Mouse (Mus musculus) layer of hippocampus, adult 2 months (tissue): Measurements from ENCODE around the gene Slc39a12. TPM values are rescaled to one million over a fixed set of nuclear protein-coding genes. Genes with fewer than 3 reads are reported as not detected.

Experiments used
- DNase-seq, 2 experiments: peaks; one replicate each; pipeline ENCODE4 v3.0.0; 2022; ENCODE audit warnings: low spot score in 2 of 2
- H3K27ac ChIP-seq: fragments of 200-600 bp; 2 replicates; pipeline ENCODE4 v1.8.1; 2022
- H3K4me3 ChIP-seq: fragments of 200-600 bp; 2 replicates; pipeline ENCODE4 v1.8.1; 2022; ENCODE audit warnings: mild to moderate bottlenecking
- CTCF ChIP-seq: fragments of 200-600 bp; conservative IDR thresholded peaks from 2 replicates; pipeline ENCODE4 v1.8.1; 2022; ENCODE audit warnings: antibody characterized with exemption, mild to moderate bottlenecking, moderate library complexity
- total RNA-seq, 2 experiments: library from RNA; stranded (reverse); gene quantifications; 2 replicates each; pipeline ENCODE4 v1.2.3; 2021

Gene Slc39a12
- total RNA-seq, 2 experiments from 2014 or later = 36.4 to 38.8 TPM

DNA sequence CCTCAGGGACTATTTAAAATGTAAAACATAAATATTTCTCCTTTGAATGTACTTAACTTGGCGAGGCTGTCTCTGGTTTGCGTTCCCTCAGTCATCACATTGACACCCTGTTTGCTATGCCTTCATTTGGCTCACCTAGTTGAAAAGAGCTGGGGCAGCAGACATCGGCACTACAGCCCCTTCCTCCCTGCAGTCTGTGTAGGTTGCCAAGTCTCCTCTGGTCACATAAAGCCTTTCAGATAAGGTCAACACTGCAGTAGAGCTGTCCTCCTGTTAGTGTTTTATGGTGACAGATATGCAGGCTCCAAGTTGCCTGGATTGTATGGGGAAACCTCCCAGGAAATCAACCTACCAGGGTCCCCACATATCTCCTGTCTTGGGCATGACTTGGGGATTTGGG lies 114.4 kb downstream of the Slc39a12 start:
- no peak for TF ChIP-seq CTCF
- Histone ChIP-seq H3K4me3 (no peak overlapping the region), H3K27ac (no peak overlapping the region)
- no peak for DNase-seq

DNA sequence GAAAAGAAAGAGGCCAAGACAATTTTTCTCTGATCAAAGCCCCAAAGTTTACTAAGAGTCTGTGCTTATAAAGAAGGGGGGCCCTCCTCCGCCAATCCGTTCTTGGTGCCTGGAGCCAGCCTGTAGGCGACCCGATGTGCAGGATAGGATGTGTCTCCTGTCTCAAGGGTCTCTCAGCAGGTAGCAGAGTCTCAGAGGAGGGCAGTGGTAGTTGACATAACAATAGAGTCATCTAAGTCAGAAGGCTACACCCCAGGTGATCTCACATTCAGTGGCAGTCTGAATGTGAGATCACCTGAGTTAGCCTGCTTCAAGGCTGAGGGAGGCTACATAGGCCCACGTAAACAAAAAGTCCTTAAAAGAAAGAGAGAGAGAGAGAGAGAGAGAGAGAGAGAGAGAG lies 130.1 kb downstream of the Slc39a12 start:
- TF ChIP-seq CTCF = no peak
- H3K27ac ChIP-seq = no peak overlapping the region
- no peak for DNase-seq
- no peak overlapping the region for H3K4me3 ChIP-seq

DNA sequence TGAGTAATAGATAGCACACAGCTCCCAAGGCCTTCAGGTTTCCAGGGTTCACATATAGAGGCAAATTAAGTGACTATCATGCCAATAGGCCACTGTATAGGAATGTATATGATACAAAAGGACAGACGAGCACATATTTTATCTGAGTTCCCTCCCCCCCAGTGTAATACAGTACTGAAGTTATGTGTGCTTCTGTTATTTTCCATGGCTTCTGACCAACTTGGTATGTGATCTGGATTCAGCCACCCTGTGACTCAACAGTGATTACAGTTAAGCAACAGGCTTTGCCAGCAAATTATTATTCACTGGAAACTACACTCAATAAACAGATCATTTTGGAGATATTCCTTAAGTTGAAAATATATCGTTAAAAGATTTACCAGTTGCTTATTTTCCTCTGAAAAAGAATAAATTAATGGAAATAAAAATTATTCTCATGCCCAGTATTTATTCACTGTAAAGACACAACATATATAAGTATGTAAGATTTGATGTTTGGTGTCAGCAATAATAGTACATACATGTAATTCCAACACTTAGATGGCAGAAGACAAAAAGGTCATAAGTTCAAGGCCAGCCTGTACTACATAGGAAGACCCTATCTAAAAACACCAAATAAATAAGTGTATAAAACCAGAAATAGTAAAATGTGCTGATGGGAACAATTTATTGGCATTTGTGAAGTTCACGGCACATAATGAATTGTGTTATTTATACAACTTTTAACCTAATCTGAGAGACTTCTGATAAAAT lies 146.4 kb downstream of the Slc39a12 start:
- Histone ChIP-seq H3K27ac (peak overlapping the region; percentile 76), H3K4me3 (no peak overlapping the region)
- no peak for TF ChIP-seq CTCF
- no peak for DNase-seq

DNA sequence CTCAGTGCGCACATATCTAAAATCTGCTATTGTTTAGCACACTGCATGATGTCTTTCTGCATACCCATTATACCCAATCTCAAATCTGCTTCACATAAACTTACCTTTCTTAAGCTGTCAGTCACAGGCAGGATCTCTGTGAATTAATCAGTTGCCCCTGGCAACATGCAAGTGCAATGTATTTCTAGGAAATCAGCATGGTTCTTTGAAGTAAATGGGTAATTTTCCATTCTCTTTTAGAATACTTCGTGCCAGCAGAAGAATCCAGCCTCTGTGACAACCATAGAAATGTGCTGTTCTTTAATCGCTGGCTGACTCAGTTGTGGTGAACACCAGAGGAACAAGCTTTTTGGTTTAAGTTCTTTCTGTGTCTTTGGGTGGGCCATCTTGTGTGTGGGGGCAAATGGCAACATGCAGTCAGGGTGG lies 147.1 kb downstream of the Slc39a12 start:
- Histone ChIP-seq H3K4me3 (no peak overlapping the region), H3K27ac (peak overlapping the region; percentile 76)
- TF ChIP-seq CTCF = no peak
- DNase-seq = peak; percentile 11 to 53

DNA sequence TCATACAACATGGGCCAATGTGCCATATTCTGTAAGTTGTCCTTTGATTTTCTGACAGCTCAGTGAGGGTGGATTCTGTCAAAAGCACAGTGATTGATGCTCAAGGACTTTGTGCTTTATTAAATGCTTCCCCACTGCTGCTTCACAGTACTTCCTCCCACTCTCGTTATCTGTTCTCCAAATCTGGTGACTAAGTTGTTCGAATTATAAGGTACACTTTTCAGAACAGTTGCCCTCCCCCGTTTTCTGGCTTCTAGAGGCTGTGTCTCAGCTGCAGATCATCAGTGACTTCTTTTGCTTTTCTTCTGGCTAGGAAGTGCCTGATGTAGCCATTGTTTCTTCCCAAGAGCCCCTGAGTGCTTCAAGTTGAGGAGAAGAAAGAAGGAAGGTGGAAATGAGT lies 149.7 kb downstream of the Slc39a12 start:
- peak; percentile 41 to 82 for DNase-seq
- TF ChIP-seq CTCF = no peak
- H3K27ac ChIP-seq = peak overlapping the region; percentile 68
- H3K4me3 ChIP-seq = no peak overlapping the region

DNA sequence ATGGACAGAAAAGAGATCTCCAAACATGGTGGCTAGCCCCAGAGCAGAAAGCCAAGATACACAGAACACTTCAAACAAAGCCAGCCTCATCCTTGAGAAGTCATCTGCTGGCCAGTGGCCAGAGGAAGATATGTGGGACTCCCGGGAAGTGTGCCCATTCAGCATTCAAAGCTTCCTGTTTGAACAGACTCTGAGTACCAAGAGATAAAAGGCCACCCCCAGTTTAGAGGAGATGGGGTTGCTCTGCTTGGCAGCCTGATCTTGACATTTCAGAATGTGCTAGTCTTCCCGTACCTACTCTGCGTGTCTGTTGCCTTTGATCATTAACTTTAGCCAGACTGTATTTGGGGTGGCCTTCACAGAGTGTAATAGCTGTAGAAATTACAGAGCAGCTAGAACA lies 155.2 kb downstream of the Slc39a12 start:
- no peak overlapping the region for H3K27ac ChIP-seq
- H3K4me3 ChIP-seq = no peak overlapping the region
- no peak for DNase-seq
- no peak for TF ChIP-seq CTCF

DNA sequence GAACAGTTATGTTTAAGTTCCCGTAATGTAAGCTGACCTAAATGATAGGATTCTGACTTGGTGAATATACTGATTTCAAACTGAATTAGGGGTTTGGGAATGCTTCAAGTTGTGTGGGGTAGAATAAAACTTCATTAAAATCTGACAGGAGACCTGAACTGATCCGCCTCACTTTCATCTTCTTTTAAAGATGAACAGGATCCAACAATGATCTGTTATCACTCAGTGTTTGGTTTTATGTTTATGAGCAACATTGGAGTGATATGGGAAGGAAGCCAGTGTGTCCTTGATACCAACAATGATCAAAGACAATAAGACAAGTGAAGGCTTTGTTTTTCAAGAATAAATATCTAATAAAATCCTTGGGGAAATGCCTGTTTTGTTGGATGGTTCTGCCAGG lies 155.7 kb downstream of the Slc39a12 start:
- DNase-seq = no peak
- no peak for TF ChIP-seq CTCF
- H3K4me3 ChIP-seq = no peak overlapping the region
- H3K27ac ChIP-seq = no peak overlapping the region

Other genes starting within 250 kb of the Slc39a12 start
- gene Tmem236, start 213.8 kb upstream of the Slc39a12 start, total RNA-seq = under 1 TPM; 0.10 to 0.18 TPM
- gene Mrc1, start 158.9 kb upstream of the Slc39a12 start, total RNA-seq = 1 to 10 TPM; 3.4 to 4.1 TPM
- 10 to 100 TPM; 90.1 to 98.7 TPM for gene Cacnb2, start 214.8 kb downstream of the Slc39a12 start, total RNA-seq